Mouse (Mus musculus): ENCODE results near the gene Ep400. TPM values are rescaled to one million over a fixed set of nuclear protein-coding genes. Genes with fewer than 3 reads are reported as not detected.

The Ep400 gene
- total RNA-seq, 4 experiments from 2014 or later = 18.9 to 23.7 (median 22.2) TPM

DNA sequence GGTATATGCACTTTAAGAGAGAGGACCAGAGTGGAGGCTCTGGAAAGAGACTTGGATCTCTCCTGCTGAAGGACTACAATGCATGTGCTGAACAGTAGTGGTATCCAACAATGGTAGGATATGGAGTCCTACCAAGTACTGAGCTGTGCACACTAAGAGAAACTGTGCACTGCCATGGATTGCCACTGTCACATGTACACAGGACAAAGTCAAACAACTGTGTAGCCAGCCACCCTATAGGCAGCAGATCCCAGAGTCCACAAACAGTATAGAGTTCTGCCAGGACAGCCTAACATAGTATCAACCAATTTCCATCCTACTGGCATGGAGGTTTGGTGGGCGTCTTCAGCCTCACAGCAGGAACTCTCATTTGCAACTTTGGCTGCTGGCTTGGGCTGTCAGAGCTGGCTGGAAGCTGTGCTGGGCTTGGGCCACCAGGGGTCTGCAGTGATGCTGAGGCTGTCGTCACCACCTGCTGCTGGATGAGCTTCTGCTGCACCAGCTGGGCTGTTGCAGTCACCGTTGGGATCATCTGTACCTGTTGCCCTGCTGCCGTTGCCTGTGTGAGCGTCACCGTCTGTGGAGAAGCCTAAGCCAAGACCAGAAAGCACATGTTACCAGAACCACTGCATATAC is 104.9 kb downstream of the Ep400 start:
- DNase-seq (ENCODE audit: low spot score in 2 of 2) = no peak

DNA sequence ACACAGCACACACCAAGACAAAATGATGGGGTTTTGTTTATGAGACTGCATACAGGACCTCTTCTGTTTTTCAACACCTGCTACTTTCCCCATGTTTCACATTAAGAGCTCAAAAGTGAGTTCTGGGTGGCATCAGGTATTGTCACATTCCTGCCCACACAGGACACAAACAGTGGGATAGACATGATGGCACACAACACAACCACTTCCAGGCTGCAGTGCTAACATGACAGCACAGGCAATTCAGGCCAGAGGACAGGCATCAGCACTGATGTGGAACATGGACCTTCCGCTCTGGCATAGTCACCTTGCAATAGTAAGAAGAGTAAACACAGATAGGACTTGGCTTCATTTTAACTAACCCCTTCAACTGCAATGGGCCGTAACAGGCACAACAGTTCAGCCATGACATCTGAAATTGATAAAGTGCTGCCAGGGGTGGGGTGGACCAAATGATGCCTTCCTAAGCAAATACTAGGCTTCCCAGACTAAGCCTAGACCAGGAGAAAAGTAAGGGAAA is 105.7 kb downstream of the Ep400 start:
- no peak for DNase-seq (ENCODE audit: low spot score in 2 of 2)

DNA sequence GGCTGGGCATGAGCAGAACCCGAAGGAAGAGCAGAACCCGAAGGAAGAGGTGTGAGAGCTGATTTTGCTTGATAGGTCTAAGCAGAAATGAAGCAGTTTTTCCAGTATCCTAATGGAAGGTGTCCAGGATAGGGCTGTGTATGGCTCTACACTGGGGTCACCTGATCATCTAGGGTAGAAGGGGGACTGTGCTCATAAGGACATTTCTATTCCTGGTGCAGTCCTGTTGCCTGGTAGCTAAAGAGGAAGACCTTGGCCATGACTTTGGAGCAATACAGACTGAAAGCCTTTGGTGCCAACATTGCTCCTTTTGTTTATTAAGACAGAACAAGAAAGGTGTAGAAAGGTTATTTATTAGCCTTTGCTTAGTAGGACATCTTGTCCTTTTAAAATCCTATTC is 106.5 kb downstream of the Ep400 start:
- no peak for DNase-seq (ENCODE audit: low spot score in 2 of 2)

DNA sequence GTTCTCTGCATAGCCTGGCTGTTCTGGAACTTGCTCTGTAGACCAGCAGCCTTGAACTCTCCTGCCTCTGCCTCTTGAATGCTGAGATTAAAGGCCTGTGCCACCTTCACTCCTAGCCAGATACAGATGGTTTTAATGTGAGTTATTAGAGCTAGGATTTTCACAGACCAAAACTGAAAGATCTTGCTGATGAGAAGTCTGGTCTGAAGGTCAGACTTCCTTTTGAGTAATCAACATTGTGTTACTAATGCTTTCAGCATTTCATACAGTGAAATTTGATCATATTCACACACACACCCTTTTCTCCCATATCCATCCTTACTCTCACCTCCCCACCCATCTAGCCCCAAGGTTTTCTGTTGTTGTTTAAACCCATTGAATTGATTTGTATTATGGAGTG is 110.8 kb downstream of the Ep400 start:
- DNase-seq (ENCODE audit: low spot score in 2 of 2) = no peak

DNA sequence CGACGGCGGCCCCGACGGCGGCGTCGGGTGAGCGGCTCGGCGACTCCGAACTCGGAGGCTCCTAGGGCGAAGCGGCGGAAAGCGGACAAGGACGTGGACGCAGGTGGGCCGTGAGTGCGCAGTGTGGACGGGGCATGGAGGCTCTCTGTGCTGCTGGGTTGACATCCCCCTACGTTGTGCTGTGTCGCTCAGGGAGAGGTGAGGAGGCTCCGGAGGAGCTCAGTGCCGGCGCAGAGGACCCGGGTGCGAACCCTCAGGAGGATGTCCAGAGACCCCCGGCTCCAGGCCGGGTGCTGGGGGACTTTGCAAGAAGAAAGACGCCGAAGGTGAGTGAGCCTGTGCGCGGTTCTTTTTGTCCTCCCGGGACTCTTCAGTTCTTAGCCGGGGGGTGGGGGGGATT is 116.8 kb downstream of the Ep400 start:
- no peak for DNase-seq (ENCODE audit: low spot score in 2 of 2)

DNA sequence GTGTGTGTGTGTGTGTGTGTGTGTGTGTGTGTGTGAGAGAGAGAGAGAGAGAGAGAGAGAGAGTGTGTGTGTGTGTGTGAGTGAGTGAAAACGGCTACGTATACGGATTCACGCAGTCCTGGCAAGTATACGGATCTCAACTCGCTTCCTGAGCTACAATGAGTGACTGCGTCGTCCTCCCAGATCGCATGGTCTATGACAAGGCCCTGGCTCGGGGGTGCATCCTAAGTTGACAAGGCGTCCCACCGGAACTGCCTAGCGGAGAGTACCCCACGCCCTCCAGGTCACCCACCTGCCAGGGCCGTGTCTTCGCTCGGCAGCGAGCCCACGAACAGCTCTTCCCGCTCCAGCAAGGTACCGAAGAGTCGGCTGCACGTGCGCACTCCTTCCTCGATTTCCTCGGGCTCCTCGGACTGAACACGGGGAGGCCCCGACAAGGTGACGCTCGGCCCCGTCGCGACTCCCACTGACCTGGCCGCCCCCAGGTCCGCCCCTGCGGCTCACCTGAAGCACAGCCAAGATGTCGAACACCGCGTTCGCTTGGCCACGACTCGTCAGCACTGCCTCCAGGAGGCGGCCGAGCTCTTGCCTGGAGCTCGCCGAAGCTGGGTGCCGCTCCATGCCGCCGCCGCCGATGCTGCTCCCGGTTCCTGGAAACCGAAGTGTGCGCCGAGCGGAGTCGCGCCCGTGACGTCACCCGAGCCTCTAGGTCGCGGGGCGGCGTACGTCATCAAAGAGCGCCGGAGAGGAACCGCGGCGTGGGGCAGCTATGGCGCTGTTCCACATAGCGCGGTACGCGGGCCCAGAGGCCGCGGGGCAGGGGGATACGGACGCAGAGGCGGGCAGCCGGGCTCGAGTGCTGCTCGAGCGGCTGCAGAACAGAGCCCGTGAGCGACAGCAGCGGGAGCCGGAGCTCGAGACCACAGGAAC is 117.5 kb downstream of the Ep400 start, which contains the start of the genes Noc4l and Ddx51:
Noc4l (minus strand) TSS at position 699 of the 930 bp plus-strand sequence.
Ddx51 (plus strand) TSS at position 733 of the 930 bp plus-strand sequence.
- peak; percentile 84 to 90 for DNase-seq (ENCODE audit: low spot score in 2 of 2)

DNA sequence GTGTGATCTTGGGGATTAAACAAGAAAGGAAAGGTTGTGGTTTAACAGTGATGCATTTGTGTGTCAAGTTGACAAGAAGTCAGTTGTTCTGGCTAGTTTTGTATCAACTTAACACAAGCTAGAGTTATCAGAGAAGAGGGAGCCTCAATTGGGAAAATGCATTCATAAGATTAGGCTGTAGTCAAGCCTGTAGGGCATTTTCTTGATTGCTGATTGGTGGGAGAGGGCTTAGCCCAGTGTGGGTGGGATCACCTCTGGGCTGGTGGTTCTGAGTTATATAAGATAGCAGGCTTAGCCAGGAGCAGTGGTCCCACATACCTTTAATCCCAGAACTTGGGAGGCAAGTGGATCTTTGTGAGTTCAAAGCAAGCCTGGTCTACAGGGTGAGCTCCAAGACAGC is 124.1 kb downstream of the Ep400 start:
- no peak for DNase-seq (ENCODE audit: low spot score in 2 of 2)

DNA sequence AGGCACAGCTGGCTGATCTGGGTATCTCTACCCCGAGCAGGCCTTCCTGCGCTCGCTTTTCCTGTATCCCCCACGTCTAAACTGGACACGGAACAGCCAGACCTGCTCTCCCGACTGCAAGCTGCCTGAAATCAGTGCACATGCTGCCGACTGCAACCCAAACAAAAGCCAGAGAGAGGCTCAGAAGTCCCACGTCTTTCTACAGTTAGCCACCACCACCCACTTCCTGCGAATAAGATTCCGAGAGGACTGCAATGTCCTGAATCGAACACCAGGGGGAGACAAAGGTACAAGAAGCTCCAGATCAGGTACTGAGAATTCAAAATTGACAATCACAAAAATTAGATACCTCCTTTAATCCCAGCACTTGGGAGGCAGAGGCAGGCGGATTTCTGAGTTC is 131.1 kb downstream of the Ep400 start:
- peak; percentile 39 to 52 for DNase-seq (ENCODE audit: low spot score in 2 of 2)

DNA sequence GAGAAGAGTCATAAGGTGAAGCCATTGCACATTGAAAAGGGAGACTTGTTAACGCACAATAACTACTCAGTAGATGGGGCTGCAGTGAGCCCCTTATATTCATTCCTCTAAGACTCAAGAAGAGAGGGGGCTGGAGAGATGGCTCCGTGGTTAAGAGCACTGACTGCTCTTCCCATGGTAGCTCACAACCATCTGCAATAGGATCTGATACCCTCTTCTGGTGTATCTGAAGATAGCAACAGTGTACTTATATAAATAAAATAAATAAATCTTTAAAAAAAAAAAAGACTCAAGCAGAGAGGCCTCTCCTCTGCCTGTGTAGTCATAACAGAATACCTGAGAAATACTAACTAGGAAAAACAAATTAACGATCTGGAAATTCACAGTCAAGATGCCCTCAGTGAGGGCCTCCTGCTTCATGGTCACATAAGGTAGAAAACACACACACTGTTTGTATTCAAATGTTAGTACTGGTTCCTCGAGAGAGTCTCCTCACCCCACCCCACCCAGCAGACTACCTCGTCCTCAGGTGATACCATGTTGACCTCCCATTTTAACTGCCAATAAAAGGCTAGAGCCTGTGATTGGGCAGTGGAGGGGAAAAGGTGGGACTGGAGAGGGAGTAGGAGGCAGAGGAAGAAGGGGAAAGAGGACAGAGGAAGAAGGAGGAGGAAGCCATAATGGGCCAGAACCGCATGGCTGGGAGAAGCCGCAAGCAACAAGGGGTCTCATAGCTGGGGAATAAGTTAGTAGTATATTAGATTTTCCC is 132.0 kb downstream of the Ep400 start:
- no peak for DNase-seq (ENCODE audit: low spot score in 2 of 2)

DNA sequence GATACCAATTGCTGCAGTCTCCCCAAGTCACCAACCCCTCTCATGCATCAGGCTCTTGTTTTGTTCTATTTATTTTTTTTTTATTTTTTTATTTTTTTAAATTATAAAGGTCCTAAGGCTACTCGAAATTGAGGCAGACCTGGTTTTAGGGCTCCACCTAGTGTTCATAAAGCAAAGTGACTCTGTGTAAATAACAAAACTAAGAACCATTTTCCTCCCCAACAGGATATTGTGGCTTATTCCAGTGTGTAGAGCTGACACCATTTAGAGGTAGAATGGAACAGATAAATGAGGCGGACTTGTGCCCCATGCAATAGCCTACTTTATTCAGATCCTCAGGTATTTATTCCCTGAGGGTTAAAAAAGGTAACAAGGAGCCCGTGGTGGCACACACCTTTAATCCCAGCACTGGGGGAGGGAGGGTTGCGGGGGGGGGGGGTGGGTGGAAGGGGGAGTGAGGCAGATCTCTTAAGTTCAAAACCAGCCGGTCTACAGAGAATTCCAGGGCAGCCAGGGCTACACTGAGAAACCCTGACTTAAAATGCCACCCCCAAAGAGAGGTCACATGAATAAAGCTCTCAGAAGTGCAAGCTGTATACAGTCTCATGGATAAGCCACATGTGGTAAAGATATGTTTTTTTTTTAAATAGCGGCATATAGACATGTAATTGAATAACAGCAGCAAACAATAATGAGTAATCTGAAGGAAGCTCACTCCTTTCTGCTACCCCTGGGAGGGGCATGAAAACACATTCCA is 134.4 kb downstream of the Ep400 start:
- DNase-seq (ENCODE audit: low spot score in 2 of 2) = no peak

DNA sequence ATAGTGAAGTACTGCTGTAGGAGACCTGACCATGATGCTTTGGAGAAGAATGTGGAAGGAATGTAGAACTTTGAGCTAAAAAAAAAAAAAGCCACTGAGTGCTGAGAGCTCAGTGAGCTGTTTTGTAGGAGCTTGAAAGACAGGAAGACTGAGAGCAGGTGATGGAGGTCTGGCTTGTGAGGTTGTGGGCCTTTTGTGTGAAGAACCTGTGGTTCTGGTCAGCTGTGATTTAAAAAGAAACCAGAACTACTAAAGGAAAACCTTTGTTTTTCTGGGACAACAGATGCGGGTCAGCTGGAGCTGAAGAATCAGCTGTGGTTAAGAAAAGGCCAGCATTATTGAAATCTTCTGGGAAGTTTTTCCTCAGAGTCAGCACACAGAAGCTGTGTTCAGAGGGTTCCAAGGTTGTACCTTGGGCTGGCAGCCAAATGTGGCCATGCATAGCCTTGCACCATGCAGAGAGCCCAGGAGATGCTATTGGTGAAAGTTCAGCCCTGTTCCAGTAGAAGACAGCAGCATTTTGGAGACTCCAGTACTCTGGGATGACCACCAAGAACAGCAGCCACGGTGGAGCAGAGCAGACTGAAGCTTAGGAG is 140.9 kb downstream of the Ep400 start:
- no peak for DNase-seq (ENCODE audit: low spot score in 2 of 2)

DNA sequence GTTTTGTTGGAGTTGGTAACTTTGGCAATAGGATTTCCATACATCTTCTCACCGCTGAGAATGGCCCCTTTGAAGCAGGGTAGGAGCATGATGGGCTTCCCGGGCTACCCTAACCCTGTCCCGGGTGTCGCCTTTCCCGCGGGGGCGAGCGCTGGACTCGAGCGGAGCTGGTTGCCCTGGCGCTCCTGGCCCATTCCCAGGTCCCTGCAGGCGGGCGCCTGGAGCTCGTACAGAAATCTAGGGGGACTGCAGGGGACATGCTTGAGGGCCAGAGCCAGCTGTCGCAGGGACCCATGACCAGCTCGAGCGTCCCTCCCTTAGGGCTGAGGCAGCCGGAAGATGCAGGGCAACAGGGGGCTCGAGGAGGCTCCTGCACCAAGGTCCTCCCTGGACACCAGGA is 142.4 kb downstream of the Ep400 start:
- no peak for DNase-seq (ENCODE audit: low spot score in 2 of 2)

DNA sequence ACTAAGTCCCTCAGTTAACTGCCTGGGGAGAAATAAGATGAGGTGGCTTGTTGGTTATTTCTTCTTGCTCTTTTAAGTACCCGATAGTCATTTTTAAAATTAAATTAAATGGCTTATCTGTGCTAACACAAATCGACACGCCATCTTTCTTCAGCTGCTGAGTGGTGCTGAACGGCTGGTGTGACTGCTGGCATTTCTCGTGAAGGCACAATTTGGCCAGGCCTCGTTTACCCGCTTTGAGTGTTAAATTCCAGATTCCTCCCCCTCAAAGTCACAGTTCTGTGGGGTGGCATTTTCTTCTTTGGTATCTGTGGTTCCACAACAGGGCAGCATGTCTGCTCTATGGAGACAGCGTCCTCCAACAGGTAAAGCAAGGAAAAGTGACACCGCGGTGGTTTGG is 143.2 kb downstream of the Ep400 start:
- DNase-seq (ENCODE audit: low spot score in 2 of 2) = no peak

DNA sequence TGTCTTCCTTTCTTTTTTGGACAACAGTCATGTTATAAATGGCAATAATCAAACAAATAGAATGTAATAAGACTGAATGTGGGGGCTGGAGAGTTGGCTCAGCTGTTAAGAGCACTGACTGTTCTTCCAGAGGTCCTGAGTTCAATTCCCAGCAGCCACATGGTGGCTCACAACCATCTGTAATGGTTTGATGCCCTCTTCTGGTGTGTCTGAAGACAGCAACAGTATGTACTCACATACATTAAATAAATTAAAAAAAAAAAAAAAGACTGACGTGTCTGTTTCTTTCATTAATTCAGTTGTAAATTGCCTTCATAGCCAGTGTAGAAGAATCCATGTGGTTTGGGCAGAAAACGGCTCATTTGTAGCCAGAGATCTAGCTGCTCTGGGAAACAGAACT is 146.2 kb downstream of the Ep400 start:
- no peak for DNase-seq (ENCODE audit: low spot score in 2 of 2)

DNA sequence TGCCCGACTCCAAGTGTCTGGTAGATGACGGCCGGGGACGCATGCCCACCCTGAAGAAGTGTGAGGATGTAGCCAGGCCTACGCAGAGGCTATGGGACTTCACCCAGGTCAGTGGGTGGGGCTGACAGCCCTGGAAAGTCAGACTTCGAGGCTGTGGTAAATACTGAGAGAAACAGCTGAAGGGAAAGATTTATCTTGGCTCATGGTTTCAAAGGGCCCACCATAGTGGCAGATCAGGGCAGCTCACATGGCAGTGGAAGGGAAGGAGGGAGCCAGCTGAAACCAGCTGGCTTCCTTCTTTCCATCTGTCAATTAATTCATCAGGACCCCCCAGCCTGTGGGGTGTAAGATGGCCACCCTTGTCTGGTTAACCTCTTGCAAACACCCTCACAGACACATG is 151.3 kb downstream of the Ep400 start:
- no peak for DNase-seq (ENCODE audit: low spot score in 2 of 2)

Small RNA genes lying within 50 kb of the gene (microRNA-seq; reads per million reads assigned to microRNA genes)
- not detected for gene Mir7026

Other genes with a start within 250 kb of the Ep400 start
- gene Galnt9, start 226.4 kb downstream of the Ep400 start, total RNA-seq (2022) = not detected
- 10 to 100 TPM; 14.3 to 16.9 (median 15.0) TPM for gene Noc4l, start 117.3 kb downstream of the Ep400 start, total RNA-seq (2022)
- gene Ddx51, start 117.3 kb downstream of the Ep400 start, total RNA-seq (2022) = 1 to 10 TPM; 5.7 to 9.7 (median 7.3) TPM
- 10 to 100 TPM; 11.5 to 14.0 (median 12.4) TPM for gene Pus1, start 9.9 kb upstream of the Ep400 start, total RNA-seq (2022)
- gene Ulk1, start 39.4 kb upstream of the Ep400 start, total RNA-seq (2022) = 10 to 100 TPM; 46.3 to 64.6 (median 55.0) TPM
- gene Hscb, start 69.1 kb upstream of the Ep400 start, total RNA-seq (2022) = 10 to 100 TPM; 12.9 to 18.1 (median 16.1) TPM
- 1 to 10 TPM in 1 of 4 experiments, under 1 TPM in 3; 0.46 to 1.1 (median 0.68) TPM for gene Chek2, start 69.3 kb upstream of the Ep400 start, total RNA-seq (2022)
- gene Ttc28, start 109.1 kb upstream of the Ep400 start, total RNA-seq (2022) = 10 to 100 TPM; 14.9 to 18.9 (median 15.9) TPM